Mouse (Mus musculus) G1E (cell line): ENCODE data around the gene Mknk2. TPM values are rescaled to one million over a fixed set of nuclear protein-coding genes. Genes with fewer than 3 reads are reported as not detected.

Source experiments
- ATAC-seq: 2 replicates; pipeline ENCODE4 v1.8.0; 2016; ENCODE audit warnings: mild to moderate bottlenecking; ENCODE audit not compliant: insufficient number of reproducible peaks, poor library complexity, low FRiP score, severe bottlenecking; ENCODE audit errors: extremely low read depth
- DNase-seq: peaks from one replicate; pipeline ENCODE4 v3.0.0; 2012; ENCODE audit warnings: low spot score
- H3K27me3 ChIP-seq: 2 replicates; pipeline ENCODE4 v1.6.1; 2012; ENCODE audit warnings: mild to moderate bottlenecking, low read length, inconsistent platforms; ENCODE audit not compliant: insufficient read depth
- H3K36me3 ChIP-seq: replicated peaks from 2 replicates; pipeline ENCODE3; 2012; ENCODE audit warnings: mild to moderate bottlenecking, inconsistent platforms
- H3K4me1 ChIP-seq: 2 replicates; pipeline ENCODE4 v1.6.1; 2012; ENCODE audit warnings: low read depth, low read length, inconsistent platforms, mixed read lengths; ENCODE audit not compliant: insufficient read depth
- H3K4me3 ChIP-seq: 2 replicates; pipeline ENCODE4 v1.5.1; 2012; ENCODE audit warnings: low read depth, mild to moderate bottlenecking, inconsistent platforms, low read length, moderate library complexity, mixed read lengths
- H3K9me3 ChIP-seq: replicated peaks from 2 replicates; pipeline ENCODE4 v1.6.1; 2012; ENCODE audit warnings: inconsistent platforms
- CTCF ChIP-seq: IDR thresholded peaks from 2 replicates; pipeline ENCODE4 v1.5.1; 2012; ENCODE audit warnings: low read depth, low read length, inconsistent platforms, mixed read lengths
- GATA1 ChIP-seq: IDR thresholded peaks from 2 replicates; pipeline ENCODE4 v1.6.1; 2012; ENCODE audit warnings: borderline replicate concordance, low read length, inconsistent platforms, mixed read lengths
- GATA2 ChIP-seq: IDR thresholded peaks from 2 replicates; pipeline ENCODE4 v1.6.1; 2012; ENCODE audit warnings: low read depth, low read length, inconsistent platforms, borderline replicate concordance
- POLR2AphosphoS5 ChIP-seq: IDR thresholded peaks from 2 replicates; pipeline ENCODE4 v1.6.1; 2012; ENCODE audit warnings: low read depth, low read length, inconsistent platforms; ENCODE audit not compliant: insufficient replicate concordance
- TAL1 ChIP-seq: conservative IDR thresholded peaks from 2 replicates; pipeline ENCODE4 v1.6.1; 2012; ENCODE audit warnings: low read depth, low read length, inconsistent platforms, mixed read lengths
- polyA plus RNA-seq: library from polyadenylated mRNA; stranded (reverse); fragments of >175 nt; gene quantifications from 2 replicates; pipeline ENCODE4 v1.2.3, GENCODE M21; 2012
- total RNA-seq, 2 experiments: library from RNA; stranded (forward) in 1 of 2; stranded (reverse) in 1 of 2; fragments of 200-1000 nt in 1 of 2; fragments of >200 nt in 1 of 2; fragmentation: Nextera tagmentation in 1 of 2; gene quantifications; 2 replicates each; pipeline ENCODE4 v1.2.3; 2014 to 2017

The Mknk2 gene
- total and polyA plus RNA-seq, 3 experiments = 70.4 to 455 (median 140) TPM

DNA sequence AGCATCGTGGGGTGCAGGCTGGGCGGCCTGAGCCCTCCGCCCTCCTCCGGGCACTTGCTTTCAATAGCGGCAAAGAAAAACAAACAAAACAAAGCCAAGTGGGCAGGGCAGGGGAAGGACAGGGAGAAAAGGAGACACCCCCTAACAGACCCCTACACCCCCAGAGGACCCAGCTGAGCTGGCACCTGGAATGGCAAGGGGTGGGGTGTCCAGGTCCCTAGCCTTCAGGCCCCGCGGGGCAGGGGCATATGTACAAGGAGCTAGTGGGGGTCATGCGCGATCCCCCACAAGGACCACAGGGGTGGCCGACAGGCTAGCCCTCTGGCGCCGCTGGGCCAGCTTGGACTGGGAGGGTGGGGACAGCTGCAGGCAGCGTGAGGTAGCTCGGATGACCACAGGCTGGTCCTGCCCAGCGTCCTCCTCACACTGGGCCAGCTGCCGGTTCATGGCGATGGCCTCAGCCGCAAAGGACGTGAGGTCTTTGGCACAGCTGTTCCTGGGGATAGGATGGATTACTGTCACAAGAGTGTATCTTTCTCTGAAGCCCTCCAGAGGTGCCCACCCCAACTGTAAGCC, 11.0 kb downstream of the Mknk2 start:
- Histone ChIP-seq H3K36me3 (peaks cover 70% of the 10 kb centered on the region), H3K4me3 (peak overlapping the region; percentile 13; the same call in 1 of the 2 replicates), H3K9me3 (no peaks in the 10 kb centered on the region), H3K27me3 (no peaks in the 10 kb centered on the region; the same call in 1 of the 2 replicates), H3K4me1 (peaks cover 97% of the 10 kb centered on the region)
- ATAC-seq = no peak
- DNase-seq = no peak
- TF ChIP-seq POLR2AphosphoS5 (no peak), TAL1 (no peak), GATA1 (no peak), GATA2 (no peak), CTCF (no peak)

DNA sequence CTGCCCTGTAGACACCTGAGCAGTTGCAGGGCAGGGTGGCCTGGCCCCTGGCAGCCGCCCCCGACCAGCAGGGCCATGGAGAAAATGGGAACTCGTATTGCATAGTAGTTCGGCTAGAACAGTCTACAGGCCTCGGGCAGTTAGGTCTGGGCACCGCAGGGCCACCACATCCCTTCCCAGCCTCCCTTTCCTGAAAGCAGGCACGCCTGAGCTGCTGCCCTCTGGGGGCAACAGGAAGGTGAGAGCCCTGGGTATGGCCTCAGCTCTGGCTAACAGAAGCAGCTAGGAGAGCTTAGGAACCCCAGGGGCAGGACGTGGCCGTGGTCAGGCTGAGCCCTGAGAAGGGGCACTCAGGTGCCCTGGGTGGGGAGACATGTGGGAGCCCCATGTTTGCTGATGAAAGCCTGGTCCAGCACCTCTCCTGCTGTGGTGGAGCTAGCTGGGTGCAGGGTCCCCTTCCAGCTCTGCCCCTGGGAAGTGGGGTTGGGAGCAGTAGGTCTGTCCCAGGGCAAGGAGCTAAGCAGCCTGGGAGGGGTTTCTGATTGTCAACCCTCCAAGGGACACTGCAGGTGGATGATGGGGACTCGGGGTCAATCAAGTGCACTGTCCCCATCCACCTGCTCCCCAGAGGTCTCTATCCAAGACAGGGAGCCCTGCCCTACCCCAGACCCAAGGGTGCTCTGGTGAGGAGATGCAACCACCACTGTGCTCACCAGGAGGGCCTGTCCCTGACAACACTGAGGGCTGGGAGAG, 11.8 kb downstream of the Mknk2 start:
- Histone ChIP-seq H3K9me3 (no peaks in the 10 kb centered on the region), H3K36me3 (peaks cover 62% of the 10 kb centered on the region), H3K4me1 (peaks cover 92% of the 10 kb centered on the region), H3K27me3 (no peaks in the 10 kb centered on the region; the same call in 1 of the 2 replicates), H3K4me3 (peak overlapping the region; percentile 34; the same call in 1 of the 2 replicates)
- DNase-seq (no peak), ATAC-seq (no peak)
- TF ChIP-seq CTCF (no peak), POLR2AphosphoS5 (no peak), GATA2 (no peak), GATA1 (no peak), TAL1 (no peak)

DNA sequence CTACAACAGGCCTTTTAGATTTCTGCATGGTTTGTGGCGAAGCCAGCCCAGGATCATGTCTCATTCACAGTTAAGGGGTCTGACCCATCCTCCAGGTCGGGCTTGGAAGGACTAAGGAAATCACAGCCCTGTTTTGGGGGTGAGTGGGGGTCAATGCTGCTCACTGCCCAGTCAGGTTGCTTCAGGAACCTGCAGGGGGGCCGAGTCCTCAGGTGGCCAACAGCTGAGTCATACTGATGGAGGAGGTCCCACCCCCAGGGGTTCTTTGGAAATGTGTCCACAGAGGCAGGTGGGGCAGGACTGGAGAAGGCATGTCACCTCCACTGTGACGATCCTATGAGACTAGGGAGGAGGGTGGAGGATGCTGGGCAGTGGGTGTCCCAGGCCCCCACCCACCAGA, 12.5 kb downstream of the Mknk2 start:
- TF ChIP-seq TAL1 = no peak
- no peak for TF ChIP-seq GATA1
- no peak for TF ChIP-seq GATA2
- no peak; the same call in 1 of the 2 replicates for TF ChIP-seq POLR2AphosphoS5
- TF ChIP-seq CTCF = no peak
- H3K27me3 ChIP-seq = no peaks in the 10 kb centered on the region; the same call in 1 of the 2 replicates
- H3K4me3 ChIP-seq = peak overlapping the region; percentile 36; the same call in 1 of the 2 replicates
- no peaks in the 10 kb centered on the region for H3K9me3 ChIP-seq
- peaks cover 89% of the 10 kb centered on the region for H3K4me1 ChIP-seq
- H3K36me3 ChIP-seq = peaks cover 55% of the 10 kb centered on the region
- ATAC-seq (no peak), DNase-seq (no peak)

DNA sequence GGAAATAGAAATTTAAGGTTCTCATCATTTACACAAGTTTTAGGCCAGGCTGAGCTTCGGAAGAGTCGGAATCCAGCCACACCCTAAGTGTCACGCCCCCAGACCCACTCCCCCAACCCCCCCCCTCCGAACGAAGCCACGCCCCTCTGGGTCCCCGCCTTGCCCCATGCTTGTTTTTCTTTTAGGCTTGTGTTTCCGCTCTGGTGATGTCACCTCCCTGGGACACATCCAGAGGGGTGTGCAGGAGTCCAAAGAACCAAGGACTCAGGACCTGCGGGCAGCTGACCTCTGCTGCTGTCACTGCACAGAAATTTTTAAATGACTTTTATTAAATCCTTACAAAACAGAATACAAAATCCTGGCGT, 12.9 kb downstream of the Mknk2 start:
- Histone ChIP-seq H3K4me1 (peaks cover 85% of the 10 kb centered on the region), H3K9me3 (no peaks in the 10 kb centered on the region), H3K36me3 (peaks cover 50% of the 10 kb centered on the region), H3K4me3 (peak overlapping the region; percentile 65; the same call in 1 of the 2 replicates), H3K27me3 (no peaks in the 10 kb centered on the region; the same call in 1 of the 2 replicates)
- ATAC-seq (no peak), DNase-seq (no peak)
- no peak for TF ChIP-seq GATA1
- no peak for TF ChIP-seq POLR2AphosphoS5
- TF ChIP-seq TAL1 = no peak
- TF ChIP-seq CTCF = no peak
- no peak for TF ChIP-seq GATA2

DNA sequence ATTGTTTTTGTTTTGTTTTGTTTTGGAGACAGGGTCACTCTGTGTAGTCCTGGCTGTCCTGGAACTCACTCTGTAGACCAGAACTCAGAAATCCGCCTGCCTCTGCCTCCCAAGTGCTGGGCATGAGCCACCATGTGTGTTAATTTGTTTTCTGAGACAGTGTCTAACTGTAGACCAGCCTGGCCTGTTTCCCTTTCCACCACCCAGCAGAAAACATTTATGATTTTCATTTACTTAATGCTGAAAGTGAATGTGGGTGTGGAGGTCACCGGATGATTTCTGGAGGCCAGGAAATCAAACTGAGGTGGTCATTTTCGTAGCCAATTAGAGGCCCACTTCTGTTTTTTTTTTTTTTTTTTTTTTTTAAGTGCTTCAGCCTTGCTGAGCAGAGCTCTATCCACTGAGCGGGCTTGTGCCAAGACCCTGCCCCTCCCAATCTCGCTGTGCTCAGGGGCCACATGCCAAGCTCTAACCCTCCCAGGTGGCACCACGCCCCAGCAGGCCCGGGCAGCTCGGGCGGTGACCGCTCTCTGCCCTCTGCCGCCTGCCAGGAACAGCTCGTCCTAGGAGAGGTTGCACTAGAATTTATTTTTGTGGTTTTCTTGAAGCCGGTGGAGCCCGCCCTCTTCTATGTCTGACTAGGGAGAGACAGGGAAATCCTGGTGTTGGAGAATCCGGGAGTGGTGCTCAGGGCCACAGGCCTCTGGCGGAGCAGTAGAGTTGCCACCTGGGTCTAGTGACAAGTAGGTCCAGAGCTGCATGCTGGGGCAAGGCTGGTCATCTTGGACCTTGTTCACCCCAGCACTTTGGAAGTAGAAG, 13.5 kb downstream of the Mknk2 start:
- peaks cover 82% of the 10 kb centered on the region for H3K4me1 ChIP-seq
- ATAC-seq (peak; percentile 12), DNase-seq (no peak)

More for the DNA sequence above, 13.5 kb downstream of the Mknk2 start:
- Histone ChIP-seq H3K27me3 (no peaks in the 10 kb centered on the region; the same call in 1 of the 2 replicates), H3K36me3 (peaks cover 44% of the 10 kb centered on the region), H3K9me3 (no peaks in the 10 kb centered on the region), H3K4me3 (peak overlapping the region; percentile 65; the same call in 1 of the 2 replicates)
- TF ChIP-seq CTCF (no peak), TAL1 (no peak), GATA1 (no peak), POLR2AphosphoS5 (0 out of 2 replicates have a peak, but pooled peaks have one; percentile 10), GATA2 (no peak)
